Mouse (Mus musculus) hindbrain, embryonic 14.5 days (tissue): ENCODE results near the gene Heatr5a. TPM values are rescaled to one million over a fixed set of nuclear protein-coding genes. Genes with fewer than 3 reads are reported as not detected.

Experiments used
- ATAC-seq: fragments of 200-750 bp; cut with Nextera tagmentation; 2 replicates; pipeline ENCODE4 v1.8.0; 2017; ENCODE audit warnings: moderate number of reproducible peaks, mild to moderate bottlenecking, moderate TSS enrichment, moderate library complexity; ENCODE audit not compliant: low FRiP score
- DNase-seq: peaks from one replicate; pipeline ENCODE4 v3.0.0-alpha.2; 2015; ENCODE audit warnings: low spot score
- H3K27ac ChIP-seq: fragments of 300-500 bp; sonication (generic); 2 replicates; pipeline ENCODE4 v1.5.1; 2014; ENCODE audit warnings: mild to moderate bottlenecking, moderate library complexity
- H3K27me3 ChIP-seq: fragments of 300-500 bp; sonication (generic); 2 replicates; pipeline ENCODE4 v1.6.1; 2014; ENCODE audit warnings: mild to moderate bottlenecking, low read length, mixed read lengths; ENCODE audit not compliant: control insufficient read depth, insufficient read depth
- H3K36me3 ChIP-seq: fragments of 300-500 bp; sonication (generic); replicated peaks from 2 replicates; pipeline ENCODE4 v1.6.1; 2014; ENCODE audit not compliant: control insufficient read depth, insufficient read depth
- H3K4me1 ChIP-seq: fragments of 300-500 bp; sonication (generic); replicated peaks from 2 replicates; pipeline ENCODE4 v1.6.1; 2014; ENCODE audit warnings: antibody characterized with exemption, low read length, mixed read lengths; ENCODE audit not compliant: control insufficient read depth, insufficient read depth
- H3K4me2 ChIP-seq: fragments of 300-500 bp; sonication (generic); replicated peaks from 2 replicates; pipeline ENCODE4 v1.6.1; 2014; ENCODE audit warnings: mild to moderate bottlenecking, moderate library complexity
- H3K4me3 ChIP-seq: fragments of 300-500 bp; sonication (generic); replicated peaks from 2 replicates; pipeline ENCODE4 v1.5.1; 2014; ENCODE audit warnings: mild to moderate bottlenecking, low read length
- H3K9ac ChIP-seq: fragments of 300-500 bp; sonication (generic); 2 replicates; pipeline ENCODE4 v1.6.1; 2014
- H3K9me3 ChIP-seq: fragments of 300-500 bp; sonication (generic); 2 replicates; pipeline ENCODE4 v1.6.1; 2016; ENCODE audit warnings: low read length; ENCODE audit not compliant: control insufficient read depth
- WGBS: fragments of 180-500 bp; shearing (Covaris S2); extraction: QIAGEN DNeasy Blood & Tissue Kit; methylation state at CpG from one replicate; pipeline ENCODE4 v1.1.7; 2014; 5-methylcytosine and 5-hydroxymethylcytosine counted together
- polyA plus RNA-seq: library from polyadenylated mRNA; unstranded; fragments of >200 nt; fragmentation: Nextera tagmentation; extraction: Ambion mirVana; gene quantifications from 2 replicates; pipeline ENCODE4 v1.2.1, GENCODE M21; 2014

Heatr5a gene
- polyA plus RNA-seq, 1 experiment from 2014 or later, result 9.4 TPM

DNA sequence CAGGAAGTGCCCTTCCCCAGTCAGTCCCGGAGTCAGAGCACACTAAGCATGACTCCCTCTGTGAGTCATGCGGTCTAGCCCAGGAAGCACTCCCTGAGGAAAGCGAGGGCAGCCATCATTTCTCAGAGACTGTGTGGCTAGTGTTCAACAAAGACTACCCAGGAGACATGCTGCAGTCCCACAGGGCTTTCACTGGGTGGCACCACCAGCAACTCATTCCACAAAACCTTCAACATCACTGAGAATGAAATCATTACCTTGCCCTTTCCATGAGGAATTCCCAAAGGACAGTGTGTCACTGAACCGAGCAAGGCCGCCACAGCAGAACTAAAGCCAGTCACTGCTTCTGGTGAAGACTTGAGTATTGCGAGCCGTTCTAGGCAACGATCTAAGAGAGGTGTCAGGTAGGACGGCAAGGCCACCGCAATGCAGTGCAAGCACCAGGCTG, 23.6 kb downstream of the Heatr5a start:
- DNase-seq (no peak), ATAC-seq (no peak)
- Histone ChIP-seq H3K9ac (no peak overlapping the region), H3K27me3 (no peaks in the 10 kb centered on the region), H3K4me2 (no peak overlapping the region), H3K4me3 (no peak overlapping the region), H3K36me3 (peaks cover 56% of the 10 kb centered on the region), H3K9me3 (no peaks in the 10 kb centered on the region), H3K27ac (no peak overlapping the region), H3K4me1 (no peaks in the 10 kb centered on the region)
- 79% methylated on average over 10 of the region's 10 CpGs for WGBS

DNA sequence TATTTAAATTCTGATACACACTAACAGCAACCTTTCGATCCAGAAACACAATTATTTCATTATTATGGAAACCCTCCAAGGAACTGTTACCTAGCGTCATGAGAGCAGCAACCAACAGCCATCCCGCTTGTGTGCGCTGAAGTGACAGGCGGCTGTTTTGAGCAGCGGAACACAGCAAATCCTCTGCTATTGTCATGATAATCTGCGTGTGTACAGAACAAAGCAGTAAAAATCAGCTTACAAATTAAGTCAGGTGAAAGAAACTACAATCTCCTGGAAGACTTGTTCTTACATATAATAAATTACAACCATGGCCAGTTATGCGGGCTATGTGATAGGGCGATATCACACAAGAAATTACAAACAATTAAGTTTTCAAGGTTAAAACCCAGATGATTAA, 25.8 kb downstream of the Heatr5a start:
- no peak for DNase-seq
- no peaks in the 10 kb centered on the region for H3K27me3 ChIP-seq
- no peak overlapping the region for H3K27ac ChIP-seq
- no peak for ATAC-seq
- H3K9me3 ChIP-seq, result no peaks in the 10 kb centered on the region
- no peaks in the 10 kb centered on the region for H3K4me1 ChIP-seq
- no peak overlapping the region for H3K4me2 ChIP-seq
- no peak overlapping the region for H3K9ac ChIP-seq
- peaks cover 35% of the 10 kb centered on the region for H3K36me3 ChIP-seq
- WGBS, result 37% methylated on average over 9 of the region's 9 CpGs
- no peak overlapping the region for H3K4me3 ChIP-seq

DNA sequence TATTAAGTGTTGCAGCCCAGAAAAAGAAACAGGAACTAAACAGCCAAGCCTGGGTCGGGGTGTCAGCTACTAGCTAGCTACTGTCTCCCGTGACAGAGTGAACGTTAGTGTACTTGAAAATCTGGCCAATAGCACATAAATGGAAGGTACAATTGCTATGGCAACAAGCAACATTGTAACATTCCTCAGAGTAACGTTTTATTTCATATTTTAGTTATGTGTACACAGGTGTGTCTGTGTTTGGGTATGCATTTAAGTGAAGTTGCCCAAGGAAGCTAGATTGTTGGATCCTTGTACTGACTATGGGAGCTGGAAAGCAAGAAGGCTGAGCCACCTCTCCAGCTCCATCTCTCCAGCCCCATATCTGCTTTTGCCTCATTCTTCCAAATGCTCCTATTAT, 31.3 kb downstream of the Heatr5a start:
- WGBS, result 79% methylated on average over 4 of the region's 4 CpGs
- H3K4me3 ChIP-seq, result no peak overlapping the region
- DNase-seq, result no peak
- no peak overlapping the region for H3K4me2 ChIP-seq
- H3K27ac ChIP-seq, result no peak overlapping the region
- no peaks in the 10 kb centered on the region for H3K4me1 ChIP-seq
- no peaks in the 10 kb centered on the region for H3K9me3 ChIP-seq
- H3K36me3 ChIP-seq, result peaks cover 10% of the 10 kb centered on the region
- H3K27me3 ChIP-seq, result no peaks in the 10 kb centered on the region
- no peak for ATAC-seq
- H3K9ac ChIP-seq, result no peak overlapping the region

DNA sequence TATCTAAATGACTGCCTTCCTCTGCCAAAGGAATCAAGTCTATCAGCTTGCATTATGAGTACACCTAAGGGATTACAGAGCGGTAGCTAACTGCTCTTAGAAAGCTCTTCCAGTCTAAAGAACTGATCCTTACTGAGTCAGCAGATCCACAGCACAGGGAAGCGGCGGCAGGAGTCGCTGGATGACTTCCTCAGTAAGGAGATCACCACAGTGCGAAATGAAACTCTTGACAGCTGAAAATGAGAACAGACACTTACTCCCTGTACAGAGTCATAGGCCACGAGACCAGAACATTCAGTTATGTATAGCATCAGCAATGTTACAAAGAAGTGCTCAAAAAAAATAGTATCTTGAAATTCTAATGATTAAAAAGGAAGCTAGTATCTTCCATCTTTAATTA, 33.2 kb downstream of the Heatr5a start:
- ATAC-seq (no peak), DNase-seq (no peak)
- Histone ChIP-seq H3K36me3 (peaks cover 7% of the 10 kb centered on the region; the same call in 1 of the 2 replicates), H3K27ac (no peak overlapping the region), H3K9me3 (no peaks in the 10 kb centered on the region), H3K4me3 (no peak overlapping the region), H3K9ac (no peak overlapping the region), H3K4me2 (no peak overlapping the region), H3K27me3 (no peaks in the 10 kb centered on the region), H3K4me1 (no peaks in the 10 kb centered on the region)
- WGBS, result 67% methylated on average over 6 of the region's 6 CpGs

DNA sequence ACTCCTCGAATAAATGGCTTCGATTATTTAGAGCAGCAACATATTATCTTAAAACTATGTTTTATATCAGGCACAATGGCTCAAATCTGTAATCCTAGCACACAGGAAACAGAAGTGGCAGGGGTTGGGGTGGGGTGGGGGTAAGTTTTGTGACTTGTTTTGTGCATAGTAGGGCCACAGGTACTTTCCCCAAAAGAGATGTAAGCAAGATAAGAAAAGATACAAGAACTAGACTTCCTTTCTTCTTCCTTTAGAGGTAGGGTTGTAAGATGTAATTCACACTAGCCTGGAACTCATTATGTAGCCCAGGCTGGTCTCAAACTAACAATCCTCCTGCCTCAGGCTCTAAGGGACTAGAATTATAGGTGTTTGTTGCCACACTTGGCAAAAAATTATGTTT, 41.5 kb downstream of the Heatr5a start:
- H3K9ac ChIP-seq, result no peak overlapping the region
- peaks cover 10% of the 10 kb centered on the region for H3K36me3 ChIP-seq
- H3K4me2 ChIP-seq, result no peak overlapping the region
- no peaks in the 10 kb centered on the region for H3K9me3 ChIP-seq
- H3K4me1 ChIP-seq, result no peaks in the 10 kb centered on the region
- WGBS, result 92% methylated on average over 2 of the region's 2 CpGs
- no peak overlapping the region for H3K4me3 ChIP-seq
- ATAC-seq, result no peak
- H3K27ac ChIP-seq, result no peak overlapping the region
- no peak for DNase-seq
- H3K27me3 ChIP-seq, result no peaks in the 10 kb centered on the region

DNA sequence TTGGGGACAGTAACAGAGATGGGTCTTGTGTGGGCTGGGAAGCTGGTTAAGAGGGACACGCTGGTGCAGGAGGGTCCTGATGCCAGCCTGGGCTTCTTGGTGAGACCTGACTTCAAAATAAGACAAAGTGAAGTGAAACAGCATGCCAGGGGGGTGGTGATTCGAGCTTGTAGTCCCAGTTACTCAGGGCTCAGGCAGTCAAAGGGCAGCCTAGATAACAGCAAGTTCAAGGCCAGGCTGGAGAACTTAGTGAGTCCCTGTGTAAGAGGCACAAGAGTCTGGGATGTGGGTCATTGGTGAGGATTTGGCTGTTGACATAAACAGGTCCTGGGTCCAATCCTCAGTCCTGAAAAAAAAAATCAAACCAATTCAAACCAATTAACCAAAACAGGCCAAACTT, 53.9 kb downstream of the Heatr5a start:
- ATAC-seq (no peak), DNase-seq (no peak)
- Histone ChIP-seq H3K9ac (no peak overlapping the region), H3K9me3 (no peaks in the 10 kb centered on the region), H3K4me3 (no peak overlapping the region), H3K36me3 (peaks cover 33% of the 10 kb centered on the region), H3K4me1 (no peaks in the 10 kb centered on the region), H3K27ac (no peak overlapping the region), H3K27me3 (no peaks in the 10 kb centered on the region), H3K4me2 (no peak overlapping the region)
- 87% methylated on average over 2 of the region's 2 CpGs for WGBS

DNA sequence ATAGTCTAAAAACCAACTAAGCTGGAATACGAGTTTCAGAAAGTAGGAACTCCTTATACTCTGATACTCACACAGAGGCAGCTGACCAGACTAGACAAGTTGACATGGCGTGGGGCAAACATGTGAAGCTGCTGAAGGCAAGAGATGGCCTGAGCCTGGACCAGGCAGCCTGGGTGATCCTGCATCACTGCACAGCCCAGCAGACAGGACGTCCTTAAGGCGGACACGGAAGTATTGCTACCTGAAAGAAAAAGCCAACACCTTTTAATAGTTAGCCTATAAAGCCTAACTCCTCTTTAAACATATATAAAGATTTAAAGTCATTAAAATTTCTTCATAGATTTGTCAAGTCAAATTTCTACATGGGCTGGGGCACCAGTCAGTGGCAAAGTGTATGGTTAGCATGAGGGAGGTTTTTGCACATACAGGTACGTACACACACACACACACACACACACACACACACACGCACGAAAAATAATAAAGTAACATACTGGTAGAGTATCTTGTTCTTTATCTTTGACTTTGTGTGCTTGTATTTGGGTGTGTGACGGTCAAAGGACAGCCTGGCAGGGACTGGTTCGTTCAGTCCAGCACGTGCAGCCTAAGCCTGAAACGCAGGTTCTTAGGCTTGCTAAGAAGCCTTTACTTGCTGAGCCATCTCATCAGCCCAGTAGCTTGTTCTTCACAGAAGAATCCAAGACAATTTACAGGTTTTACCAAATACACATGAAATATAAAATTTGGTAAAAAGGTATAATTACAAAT, 56.0 kb downstream of the Heatr5a start:
- Histone ChIP-seq H3K4me2 (no peak overlapping the region), H3K4me1 (no peaks in the 10 kb centered on the region), H3K27me3 (no peaks in the 10 kb centered on the region), H3K36me3 (peaks cover 21% of the 10 kb centered on the region), H3K9ac (no peak overlapping the region), H3K4me3 (no peak overlapping the region), H3K9me3 (no peaks in the 10 kb centered on the region), H3K27ac (no peak overlapping the region)
- ATAC-seq (no peak), DNase-seq (no peak)
- 96% methylated on average over 12 of the region's 12 CpGs for WGBS

DNA sequence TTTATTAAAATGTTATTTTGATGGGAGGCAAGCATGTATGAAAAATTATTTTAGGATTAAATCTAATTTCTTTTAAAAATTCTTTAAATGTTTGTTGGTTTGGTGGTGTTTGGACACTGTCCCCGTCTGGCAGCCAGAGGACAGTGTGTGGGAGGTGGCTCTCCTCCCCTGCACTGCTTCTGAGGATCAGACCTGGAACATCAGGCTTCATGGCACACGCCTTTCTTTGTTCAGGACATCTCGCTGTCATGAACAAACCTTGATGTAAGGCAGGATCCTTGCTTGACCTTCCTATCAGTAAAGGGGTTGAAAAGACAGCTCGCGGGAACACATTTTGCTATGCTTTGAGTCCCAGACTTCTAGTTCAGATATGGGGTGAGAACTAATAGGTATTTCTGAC, 61.9 kb downstream of the Heatr5a start:
- H3K36me3 ChIP-seq, result peaks cover 19% of the 10 kb centered on the region
- WGBS, result 92% methylated on average over 5 of the region's 5 CpGs
- H3K9me3 ChIP-seq, result no peaks in the 10 kb centered on the region
- ATAC-seq (no peak), DNase-seq (no peak)
- no peaks in the 10 kb centered on the region for H3K27me3 ChIP-seq
- no peak overlapping the region for H3K9ac ChIP-seq
- H3K4me3 ChIP-seq, result no peak overlapping the region
- no peak overlapping the region for H3K27ac ChIP-seq
- H3K4me2 ChIP-seq, result no peak overlapping the region
- H3K4me1 ChIP-seq, result no peaks in the 10 kb centered on the region

DNA sequence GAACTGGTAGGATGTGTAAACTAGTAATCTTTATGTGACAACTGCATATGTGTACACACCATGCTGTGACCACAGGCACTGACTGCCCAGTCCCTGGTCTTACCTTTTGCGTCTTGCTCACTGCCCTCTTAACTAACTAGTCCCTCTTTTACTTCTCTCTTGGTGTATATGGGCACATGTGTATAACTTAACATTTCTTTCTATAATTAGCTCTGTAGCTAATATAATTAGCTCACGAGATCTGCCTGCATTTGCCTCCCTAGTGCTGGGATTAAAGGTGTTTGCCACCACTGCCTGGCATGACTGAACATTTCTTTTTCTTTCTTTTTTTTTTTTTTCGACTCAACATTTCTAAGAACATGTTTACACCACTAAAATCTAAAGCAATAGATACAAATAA, 63.6 kb downstream of the Heatr5a start:
- Histone ChIP-seq H3K9ac (no peak overlapping the region), H3K9me3 (no peaks in the 10 kb centered on the region), H3K4me3 (no peak overlapping the region), H3K27ac (no peak overlapping the region), H3K4me1 (no peaks in the 10 kb centered on the region), H3K4me2 (no peak overlapping the region), H3K27me3 (no peaks in the 10 kb centered on the region), H3K36me3 (peaks cover 15% of the 10 kb centered on the region)
- DNase-seq (no peak), ATAC-seq (no peak)
- 87% methylated on average over 3 of the region's 3 CpGs for WGBS

DNA sequence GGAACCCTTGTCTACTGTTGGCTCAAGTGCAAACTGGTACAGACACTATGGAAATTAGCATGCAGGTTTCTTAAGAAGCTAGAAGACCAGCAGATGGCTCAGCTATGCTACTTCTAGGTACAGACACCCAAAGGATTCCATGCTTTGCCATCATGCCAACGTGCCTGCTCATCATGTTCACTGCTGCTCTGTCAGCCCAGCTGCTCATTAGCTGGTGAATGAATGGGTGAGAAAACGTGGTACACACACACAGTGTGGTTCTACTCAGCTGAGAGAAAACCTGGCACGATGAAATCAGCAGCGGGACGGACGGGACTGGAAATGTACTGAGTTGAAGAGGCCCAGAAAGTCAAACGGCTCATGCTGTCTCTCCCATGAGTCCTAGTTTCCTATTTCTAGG, 70.6 kb downstream of the Heatr5a start:
- Histone ChIP-seq H3K27ac (no peak overlapping the region), H3K4me2 (no peak overlapping the region), H3K4me1 (no peaks in the 10 kb centered on the region), H3K27me3 (no peaks in the 10 kb centered on the region), H3K9me3 (no peaks in the 10 kb centered on the region), H3K4me3 (no peak overlapping the region), H3K9ac (no peak overlapping the region), H3K36me3 (peaks cover 20% of the 10 kb centered on the region)
- WGBS, result 86% methylated on average over 7 of the region's 7 CpGs
- ATAC-seq (no peak; the same call in 1 of the 2 replicates), DNase-seq (no peak)
